Mouse (Mus musculus): ENCODE measurements around the gene Vps8.

GRCm38 (mm10) chr16:21527271-21528007 is 104.5 kb downstream of the Vps8 start:
- TF ChIP-seq CTCF (IDR thresholded peaks at IDR 0.05; ENCODE audit: low read depth) (no peak), EP300 (IDR thresholded peaks at IDR 0.05; ENCODE audit: low read depth) (no peak)
